Mouse (Mus musculus) lung, adult 2 months (tissue): Measurements from ENCODE around the gene Cacna1a.

ENCODE experiments used
- CTCF ChIP-seq: fragments of 200-500 bp; IDR thresholded peaks from 2 replicates; pipeline ENCODE4 v1.5.1; 2011; ENCODE audit warnings: mild to moderate bottlenecking, low read length, control low read depth; ENCODE audit not compliant: insufficient read depth
- POLR2A ChIP-seq: fragments of 200-500 bp; IDR thresholded peaks from 2 replicates; pipeline ENCODE4 v1.6.1; 2011; ENCODE audit warnings: low read depth, mild to moderate bottlenecking, control low read depth, low read length, borderline replicate concordance; ENCODE audit errors: extremely low read depth

DNA sequence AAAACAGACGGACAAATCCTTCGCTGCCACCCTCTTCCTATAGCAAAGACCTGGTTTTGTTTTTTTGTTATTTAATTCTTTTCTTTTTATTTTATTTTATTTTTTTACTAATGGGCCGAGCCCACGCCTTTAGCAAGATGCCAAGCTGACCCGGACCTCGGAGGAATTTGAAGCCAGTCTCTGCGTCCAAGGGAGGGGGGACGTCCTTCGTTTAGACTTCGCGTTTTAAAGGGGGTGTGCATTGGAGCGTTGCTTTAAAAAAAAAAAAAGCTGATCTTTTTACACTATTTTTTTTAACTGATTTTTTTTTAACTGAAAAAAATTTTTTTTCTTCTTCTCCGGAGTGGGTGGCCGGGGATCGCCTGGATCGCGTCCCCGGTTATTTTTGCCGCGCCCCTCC, 26.7 kb downstream of the Cacna1a start:
- TF ChIP-seq POLR2A (no peak), CTCF (no peak)
